ENCODE assay signal across 9 mouse cellular contexts in genomic region chr9:31683302-31684081, GRCm38 (mm10).
DNase-seq lines count a peak whose midpoint lies in the region; ATAC-seq lines count a peak whose summit lies in the region.
"Had no signal": no experiment of that assay in that cellular context is flagged by ENCODE, and none has a peak within 500 bp of the region (broad histone marks: within the 10 kb centered on the region; RNA-seq: fewer than 3 reads in every experiment).

No protein-coding gene starts in this region.

- peaks cover 31% of the 10 kb centered on the region for H3K27me3 ChIP-seq in embryonic facial prominence, embryonic 13.5 days
- no peaks in the 10 kb centered on the region for H3K27me3 ChIP-seq in kidney, embryonic 16.5 days (ENCODE audit: insufficient read depth, low read length)
- no peaks in the 10 kb centered on the region; the same call in 1 of the 2 replicates for H3K27me3 ChIP-seq in midbrain, embryonic 14.5 days (ENCODE audit: control insufficient read depth, insufficient read depth, low read length)

- no peak overlapping the region for H3K4me2 ChIP-seq in embryonic facial prominence, embryonic 13.5 days
- H3K4me2 ChIP-seq in kidney, embryonic 16.5 days (replicated peaks; ENCODE audit: low read depth, low read length), result peak overlapping the region; percentile 35
- no peak overlapping the region for H3K4me2 ChIP-seq in midbrain, embryonic 14.5 days (ENCODE audit: low read length)

- no peaks in the 10 kb centered on the region for H3K9me3 ChIP-seq in embryonic facial prominence, embryonic 13.5 days
- H3K9me3 ChIP-seq in kidney, embryonic 16.5 days (ENCODE audit: low read length), result no peaks in the 10 kb centered on the region
- H3K9me3 ChIP-seq in midbrain, embryonic 14.5 days (ENCODE audit: control insufficient read depth, low read length), result no peaks in the 10 kb centered on the region

- no peak overlapping the region for H3K4me3 ChIP-seq in embryonic facial prominence, embryonic 13.5 days
- H3K4me3 ChIP-seq in kidney, embryonic 16.5 days (ENCODE audit: low read length), result no peak overlapping the region
- H3K4me3 ChIP-seq in midbrain, embryonic 14.5 days (replicated peaks; ENCODE audit: low read depth, low read length), result no peak overlapping the region

- peak; percentile 12 for DNase-seq in gastrocnemius, postnatal 14 days
- no peak for DNase-seq in gastrocnemius, postnatal 4 days (ENCODE audit: low spot score in 2 of 2)
- DNase-seq in midbrain, embryonic 14.5 days, result peak; percentile 28
- DNase-seq in natural killer cell, adult 2 months (ENCODE audit: low spot score in 2 of 2), result no peak
- DNase-seq in frontal cortex, postnatal 36 days (ENCODE audit: low spot score in 2 of 2), result no peak
- no peak for DNase-seq in right cerebral cortex, adult 2 months (ENCODE audit: low spot score in 2 of 2)

- H3K4me1 ChIP-seq in embryonic facial prominence, embryonic 13.5 days, result peaks cover 34% of the 10 kb centered on the region
- H3K4me1 ChIP-seq in kidney, embryonic 16.5 days (ENCODE audit: insufficient read depth, low read length), result peaks cover 40% of the 10 kb centered on the region
- peaks cover 17% of the 10 kb centered on the region; the same call in 1 of the 2 replicates for H3K4me1 ChIP-seq in midbrain, embryonic 14.5 days (ENCODE audit: control insufficient read depth, insufficient read depth, low read length)

- no peak overlapping the region for H3K9ac ChIP-seq in embryonic facial prominence, embryonic 13.5 days
- H3K9ac ChIP-seq in kidney, embryonic 16.5 days (replicated peaks; ENCODE audit: low read length), result no peak overlapping the region
- H3K9ac ChIP-seq in midbrain, embryonic 14.5 days (replicated peaks; ENCODE audit: low read length), result no peak overlapping the region
- H3K9ac ChIP-seq: liver, embryonic 14.5 days had no signal

- no peaks in the 10 kb centered on the region for H3K36me3 ChIP-seq in embryonic facial prominence, embryonic 13.5 days
- no peaks in the 10 kb centered on the region for H3K36me3 ChIP-seq in kidney, embryonic 16.5 days (ENCODE audit: insufficient read depth, low read length)
- no peaks in the 10 kb centered on the region for H3K36me3 ChIP-seq in midbrain, embryonic 14.5 days (ENCODE audit: control insufficient read depth, insufficient read depth, low read length)

- 7% methylated on average over 19 of the region's 19 CpGs for whole genome bisulfite sequencing in embryonic facial prominence, embryonic 13.5 days
- WGBS in kidney, embryonic 16.5 days, result 8% methylated on average over 19 of the region's 19 CpGs
- 14% methylated on average over 19 of the region's 19 CpGs for WGBS in midbrain, embryonic 14.5 days

- no peak overlapping the region for H3K27ac ChIP-seq in embryonic facial prominence, embryonic 13.5 days
- no peak overlapping the region for H3K27ac ChIP-seq in kidney, embryonic 16.5 days (ENCODE audit: low read length)
- H3K27ac ChIP-seq in midbrain, embryonic 14.5 days (replicated peaks; ENCODE audit: low read depth, low read length), result no peak overlapping the region
- H3K27ac ChIP-seq: liver, embryonic 14.5 days had no signal

- intact Hi-C loops in gastrocnemius, postnatal 14 days (cut with DNase I; ENCODE audit: low total_unique reads), result no loop called here

- ATAC-seq in embryonic facial prominence, embryonic 13.5 days (ENCODE audit: insufficient number of reproducible peaks, insufficient read depth, low FRiP score, low TSS enrichment, low read depth), result peak; percentile 30; the same call in 1 of the 2 replicates
- peak; percentile 0; the same call in 1 of the 2 replicates for ATAC-seq in kidney, embryonic 16.5 days (ENCODE audit: low FRiP score, low TSS enrichment)
- no peak for ATAC-seq in midbrain, embryonic 14.5 days (ENCODE audit: low FRiP score, low TSS enrichment)

Comparison
In these comparisons a context has a peak if more than half of its experiments do, and no peak if none do; other contexts are left out.
1. DNase-seq: peak in gastrocnemius, postnatal 14 days (single experiment) and midbrain, embryonic 14.5 days (single experiment); none in gastrocnemius, postnatal 4 days (0 of 2), natural killer cell, adult 2 months (0 of 2), frontal cortex, postnatal 36 days (0 of 2) and right cerebral cortex, adult 2 months (0 of 2).